Mouse (Mus musculus) cerebellum, adult 2 months (tissue): ENCODE measurements around the gene Phyhipl. TPM values are rescaled to one million over a fixed set of nuclear protein-coding genes. Genes with fewer than 3 reads are reported as not detected.

Source experiments
- DNase-seq, 2 experiments: peaks; one replicate each; pipeline ENCODE4 v3.0.0; 2021
- H3K27ac ChIP-seq: fragments of 200-500 bp; 2 replicates; pipeline ENCODE4 v1.5.1; 2012; ENCODE audit warnings: low read length, control low read depth, inconsistent platforms; ENCODE audit not compliant: insufficient read depth
- H3K27me3 ChIP-seq: fragments of 200-500 bp; 2 replicates; pipeline ENCODE4 v1.6.1; 2012; ENCODE audit warnings: inconsistent platforms, mild to moderate bottlenecking, low read length, moderate library complexity; ENCODE audit not compliant: control insufficient read depth, insufficient read depth
- H3K4me1 ChIP-seq: fragments of 200-500 bp; 2 replicates; pipeline ENCODE4 v1.6.1; 2011; ENCODE audit warnings: low read length; ENCODE audit not compliant: control insufficient read depth, insufficient read depth
- H3K4me3 ChIP-seq: fragments of 200-500 bp; replicated peaks from 2 replicates; pipeline ENCODE3; 2011; ENCODE audit warnings: mild to moderate bottlenecking, low read depth, low read length, control low read depth; ENCODE audit not compliant: insufficient read depth
- CTCF ChIP-seq: fragments of 200-500 bp; IDR thresholded peaks from 2 replicates; pipeline ENCODE4 v1.5.1; 2011; ENCODE audit warnings: low read depth, mild to moderate bottlenecking, control low read depth, low read length, moderate library complexity, borderline replicate concordance; ENCODE audit not compliant: insufficient read depth
- POLR2A ChIP-seq: fragments of 200-500 bp; IDR thresholded peaks from 2 replicates; pipeline ENCODE4 v1.6.1; 2011; ENCODE audit warnings: low read length, control low read depth, borderline replicate concordance; ENCODE audit not compliant: insufficient read depth
- WGBS: fragments of 180-500 bp; shearing (Covaris S2); methylation state at CpG from one replicate; pipeline ENCODE4 v1.1.7; 2018; 5-methylcytosine and 5-hydroxymethylcytosine counted together
- polyA plus RNA-seq: library from polyadenylated mRNA; depleted of rRNA; stranded (reverse); fragments of >200 nt; gene quantifications from 2 replicates; pipeline ENCODE4 v1.2.3, GENCODE M21; 2012

Gene Phyhipl
- polyA plus RNA-seq, 1 experiment = 224 TPM

GRCm38 (mm10) chr10:70584171-70584570, 71.6 kb downstream of the Phyhipl start:
- no peaks in the 10 kb centered on the region for H3K27me3 ChIP-seq
- 86% methylated on average over 1 of the region's 1 CpGs for WGBS
- peaks cover 13% of the 10 kb centered on the region for H3K4me1 ChIP-seq
- H3K4me3 ChIP-seq = no peak overlapping the region
- DNase-seq = no peak
- no peak overlapping the region for H3K27ac ChIP-seq
- TF ChIP-seq CTCF (no peak), POLR2A (no peak)

- H3K27me3 ChIP-seq = no peaks in the 10 kb centered on the region
- peak overlapping the region; percentile 55; the same call in 1 of the 2 replicates for H3K27ac ChIP-seq
- DNase-seq = peak; percentile 30 to 35
- TF ChIP-seq CTCF = no peak
- no peak for TF ChIP-seq POLR2A
- WGBS = 18% methylated on average over 7 of the region's 7 CpGs
- peaks cover 10% of the 10 kb centered on the region for H3K4me1 ChIP-seq
- H3K4me3 ChIP-seq = no peak overlapping the region
Observed at GRCm38 (mm10) chr10:70581556-70582211, 74.1 kb downstream of the Phyhipl start.

GRCm38 (mm10) chr10:70563636-70564035, 92.1 kb downstream of the Phyhipl start:
- WGBS = 22% methylated on average over 3 of the region's 3 CpGs
- Histone ChIP-seq H3K4me1 (no peaks in the 10 kb centered on the region), H3K27me3 (no peaks in the 10 kb centered on the region), H3K27ac (no peak overlapping the region), H3K4me3 (no peak overlapping the region)
- DNase-seq = peak; percentile 71 to 81
- TF ChIP-seq CTCF = peak; percentile 83
- no peak for TF ChIP-seq POLR2A

- 87% methylated on average over 3 of the region's 3 CpGs for WGBS
- Histone ChIP-seq H3K27ac (no peak overlapping the region), H3K4me1 (no peaks in the 10 kb centered on the region), H3K4me3 (no peak overlapping the region), H3K27me3 (no peaks in the 10 kb centered on the region)
- no peak for DNase-seq
- TF ChIP-seq CTCF = no peak
- no peak for TF ChIP-seq POLR2A
Observed at GRCm38 (mm10) chr10:70552531-70552930, 103.2 kb downstream of the Phyhipl start.

GRCm38 (mm10) chr10:70542857-70543256, 112.9 kb downstream of the Phyhipl start:
- Histone ChIP-seq H3K4me1 (peaks cover 4% of the 10 kb centered on the region; the same call in 1 of the 2 replicates), H3K4me3 (no peak overlapping the region), H3K27me3 (no peaks in the 10 kb centered on the region), H3K27ac (0 out of 2 replicates have a peak overlapping the region, but pooled peaks have one; percentile 29)
- TF ChIP-seq CTCF (no peak), POLR2A (no peak)
- WGBS = 41% methylated on average over 6 of the region's 6 CpGs
- peak in 1 of 2 experiments; percentile 36 for DNase-seq

- TF ChIP-seq CTCF (peak; percentile 20; the same call in 1 of the 2 replicates), POLR2A (no peak)
- H3K27ac ChIP-seq = no peak overlapping the region
- no peak for DNase-seq
- H3K27me3 ChIP-seq = no peaks in the 10 kb centered on the region
- H3K4me3 ChIP-seq = no peak overlapping the region
- 88% methylated on average over 9 of the region's 9 CpGs for WGBS
- peaks cover 4% of the 10 kb centered on the region; the same call in 1 of the 2 replicates for H3K4me1 ChIP-seq
Observed at GRCm38 (mm10) chr10:70540456-70541195, 115.1 kb downstream of the Phyhipl start.

- Histone ChIP-seq H3K27ac (no peak overlapping the region), H3K4me3 (no peak overlapping the region), H3K27me3 (no peaks in the 10 kb centered on the region), H3K4me1 (peaks cover 4% of the 10 kb centered on the region; the same call in 1 of the 2 replicates)
- 67% methylated on average over 9 of the region's 9 CpGs for WGBS
- DNase-seq = no peak
- TF ChIP-seq POLR2A (no peak), CTCF (no peak)
Observed at GRCm38 (mm10) chr10:70539251-70539650, 116.5 kb downstream of the Phyhipl start.

GRCm38 (mm10) chr10:70537694-70538093, 118.1 kb downstream of the Phyhipl start:
- Histone ChIP-seq H3K4me1 (peaks cover 14% of the 10 kb centered on the region), H3K27ac (no peak overlapping the region), H3K4me3 (no peak overlapping the region), H3K27me3 (no peaks in the 10 kb centered on the region)
- TF ChIP-seq POLR2A (no peak), CTCF (no peak)
- WGBS = 88% methylated on average over 10 of the region's 10 CpGs
- no peak for DNase-seq
